ENCODE assay signal across 8 mouse cellular contexts in the genomic region with DNA sequence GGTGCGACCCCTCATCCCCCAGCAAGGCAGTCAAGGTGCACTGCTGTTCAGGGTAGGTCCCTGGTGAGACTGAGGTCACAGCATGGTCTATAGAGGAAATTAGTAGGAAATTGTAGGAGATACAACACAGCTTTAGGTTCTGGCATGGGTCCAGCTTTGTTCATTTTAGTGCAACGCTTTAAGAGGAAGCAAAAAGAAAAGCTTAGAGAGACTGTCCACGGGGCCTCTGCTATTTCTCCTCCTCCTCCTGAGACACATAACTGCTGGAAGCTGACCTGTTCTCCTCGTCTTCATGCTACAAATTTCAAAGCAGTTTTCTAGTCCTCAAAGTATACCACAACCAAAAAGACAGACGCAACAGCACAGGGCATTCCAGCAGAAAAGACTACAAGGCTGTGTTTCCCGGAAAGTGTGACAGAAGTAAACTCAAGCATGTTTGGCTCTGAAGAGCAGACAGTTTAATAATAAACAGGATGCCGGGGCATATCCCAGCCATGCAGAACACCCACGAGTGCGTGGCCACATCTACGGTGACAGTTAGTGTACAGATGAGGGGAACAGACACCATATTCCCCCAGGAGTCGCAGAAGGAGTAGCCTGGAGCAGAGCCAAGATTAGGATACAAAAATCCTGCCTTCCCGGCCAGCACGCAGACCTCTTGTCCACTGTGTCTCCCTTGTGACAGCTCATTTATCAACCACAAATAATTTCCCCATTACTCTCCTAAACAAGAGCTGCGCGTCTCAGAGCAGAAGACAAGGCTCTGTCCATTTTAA. TPM values are rescaled to one million over a fixed set of nuclear protein-coding genes. Genes with fewer than 3 reads are reported as not detected.
DNase-seq lines count a peak whose midpoint lies in the region; ATAC-seq and TF ChIP-seq lines count a peak whose summit lies in the region.

No protein-coding gene starts in this region.

- peak overlapping the region; percentile 20 for H3K4me3 ChIP-seq in heart, postnatal 0 days (ENCODE audit: low read depth, low read length)
- no peak overlapping the region for H3K4me3 ChIP-seq in liver, adult 2 months (ENCODE audit: insufficient read depth, low read depth, low read length)
- peak overlapping the region; percentile 18; the same call in 1 of the 2 replicates for H3K4me3 ChIP-seq in olfactory bulb, adult 2 months (ENCODE audit: insufficient read depth, low read depth, low read length)

- no peak for TF ChIP-seq POLR2A in liver, adult 2 months (IDR thresholded peaks at IDR 0.05; ENCODE audit: extremely low read depth, insufficient read depth, low read length)
- TF ChIP-seq POLR2A in olfactory bulb, adult 2 months (IDR thresholded peaks at IDR 0.05; ENCODE audit: insufficient read depth, low read depth, low read length): no peak

- H3K27me3 ChIP-seq in heart, postnatal 0 days (ENCODE audit: control insufficient read depth, insufficient read depth, low read length): no peaks in the 10 kb centered on the region
- no peaks in the 10 kb centered on the region for H3K27me3 ChIP-seq in liver, adult 2 months (ENCODE audit: control insufficient read depth, insufficient read depth, low read length)

- peak overlapping the region; percentile 76 for H3K27ac ChIP-seq in heart, postnatal 0 days (ENCODE audit: low read depth)
- peak overlapping the region; percentile 56 for H3K27ac ChIP-seq in liver, adult 2 months (replicated peaks; ENCODE audit: insufficient read depth, low read depth, low read length)
- no peak overlapping the region for H3K27ac ChIP-seq in olfactory bulb, adult 2 months (ENCODE audit: insufficient read depth, low read depth, low read length)

- H3K79me2 ChIP-seq in liver, adult 2 months (ENCODE audit: control insufficient read depth, insufficient read depth, low read length): peaks cover 13% of the 10 kb centered on the region

- H3K9me3 ChIP-seq in heart, postnatal 0 days (replicated peaks; ENCODE audit: control insufficient read depth, low read length): no peaks in the 10 kb centered on the region

- H3K36me3 ChIP-seq in heart, postnatal 0 days (replicated peaks; ENCODE audit: control insufficient read depth, insufficient read depth, low read length): peaks cover 12% of the 10 kb centered on the region; the same call in 1 of the 2 replicates
- H3K36me3 ChIP-seq in liver, adult 2 months (ENCODE audit: control insufficient read depth, insufficient read depth, low read length): no peaks in the 10 kb centered on the region

- peak overlapping the region; percentile 47 for H3K4me2 ChIP-seq in heart, postnatal 0 days (ENCODE audit: low read depth, low read length)

- H3K4me1 ChIP-seq in heart, postnatal 0 days (ENCODE audit: control insufficient read depth, insufficient read depth): peaks cover 18% of the 10 kb centered on the region; the same call in 1 of the 2 replicates
- H3K4me1 ChIP-seq in liver, adult 2 months (ENCODE audit: control insufficient read depth, insufficient read depth, low read length): peaks cover 17% of the 10 kb centered on the region
- H3K4me1 ChIP-seq in olfactory bulb, adult 2 months (ENCODE audit: control insufficient read depth, insufficient read depth, low read length): peaks cover 8% of the 10 kb centered on the region

- no peak for TF ChIP-seq CTCF in heart, postnatal 0 days (IDR thresholded peaks at IDR 0.05; ENCODE audit: low read depth)
- TF ChIP-seq CTCF in liver, adult 2 months (IDR thresholded peaks at IDR 0.05; ENCODE audit: low read depth, low read length): no peak
- TF ChIP-seq CTCF in olfactory bulb, adult 2 months (IDR thresholded peaks at IDR 0.05; ENCODE audit: insufficient read depth, low read depth, low read length): no peak

- TF ChIP-seq EP300 in heart, postnatal 0 days (IDR thresholded peaks at IDR 0.05; ENCODE audit: low read depth): no peak

- WGBS in heart, postnatal 0 days: 15% methylated on average over 15 of the region's 15 CpGs
- 9% methylated on average over 15 of the region's 15 CpGs for whole genome bisulfite sequencing in liver, adult 2 months
- 11% methylated on average over 15 of the region's 15 CpGs for WGBS in olfactory bulb, adult 2 months

- no peak overlapping the region for H3K9ac ChIP-seq in heart, postnatal 0 days (replicated peaks; ENCODE audit: low read depth, low read length)
- H3K9ac ChIP-seq in liver, adult 2 months (ENCODE audit: low read depth, low read length): no peak overlapping the region

- DNase-seq in gastrocnemius, adult 18-20 months (ENCODE audit: low spot score): peak; percentile 25
- DNase-seq in gastrocnemius, postnatal 10 days: no peak
- peak; percentile 63 to 72 for DNase-seq in cerebellum, postnatal 10 days
- peak; percentile 53 for DNase-seq in heart, postnatal 0 days (ENCODE audit: low spot score)
- DNase-seq in kidney, postnatal 25 days: peak; percentile 66 to 83
- DNase-seq in liver, adult 2 months (ENCODE audit: extremely low read depth, low read depth, low spot score): peak; percentile 56
- no peak for DNase-seq in thymus, postnatal 14 days

- peak; percentile 45; the same call in 1 of the 2 replicates for ATAC-seq in heart, postnatal 0 days (ENCODE audit: insufficient read depth, low read depth)

RNA-seq across cellular contexts. Expression of a gene that starts 53.6 kb away (rescaled TPM):
- total RNA-seq in gastrocnemius, adult 18-20 months (2021): 1 to 10 TPM; 3.9 to 7.0 TPM
- 1 to 10 TPM; 7.2 to 8.8 TPM for total RNA-seq in gastrocnemius, postnatal 10 days (2021)
- 16.6 and 18.2 TPM in 2 replicates for total RNA-seq in heart, postnatal 0 days (2014; rRNA removed; ENCODE audit: low replicate concordance)
- 7.8 and 8.1 TPM in 2 replicates for polyA plus RNA-seq in heart, postnatal 0 days (2015; fragmentation: Nextera tagmentation; extraction: Ambion mirVana)
- 3.8 and 6.7 TPM in 2 replicates for total RNA-seq in liver, adult 2 months (2014; rRNA removed)
- 3.3 TPM in 2 replicates for polyA plus RNA-seq in liver, adult 2 months (2012; rRNA removed)
- polyA plus RNA-seq in olfactory bulb, adult 2 months (2012; ENCODE audit: insufficient read depth, insufficient read length, low replicate concordance, missing spikeins): not detected in 2 replicates

Comparison
In these comparisons a context has a peak if more than half of its experiments do, and no peak if none do; other contexts are left out.
1. DNase-seq: peak in gastrocnemius, adult 18-20 months (single experiment), cerebellum, postnatal 10 days (2 of 2), heart, postnatal 0 days (single experiment), kidney, postnatal 25 days (2 of 2) and liver, adult 2 months (single experiment); none in gastrocnemius, postnatal 10 days (single experiment) and thymus, postnatal 14 days (single experiment).